Mouse (Mus musculus): ENCODE data around the gene Abcf2.

Abcf2 gene

GRCm38 (mm10) chr5:24601911-24602750 lies 24.9 kb upstream of the Abcf2 start:
- DNase-seq (ENCODE audit: low spot score), result peak; percentile 79

DNA sequence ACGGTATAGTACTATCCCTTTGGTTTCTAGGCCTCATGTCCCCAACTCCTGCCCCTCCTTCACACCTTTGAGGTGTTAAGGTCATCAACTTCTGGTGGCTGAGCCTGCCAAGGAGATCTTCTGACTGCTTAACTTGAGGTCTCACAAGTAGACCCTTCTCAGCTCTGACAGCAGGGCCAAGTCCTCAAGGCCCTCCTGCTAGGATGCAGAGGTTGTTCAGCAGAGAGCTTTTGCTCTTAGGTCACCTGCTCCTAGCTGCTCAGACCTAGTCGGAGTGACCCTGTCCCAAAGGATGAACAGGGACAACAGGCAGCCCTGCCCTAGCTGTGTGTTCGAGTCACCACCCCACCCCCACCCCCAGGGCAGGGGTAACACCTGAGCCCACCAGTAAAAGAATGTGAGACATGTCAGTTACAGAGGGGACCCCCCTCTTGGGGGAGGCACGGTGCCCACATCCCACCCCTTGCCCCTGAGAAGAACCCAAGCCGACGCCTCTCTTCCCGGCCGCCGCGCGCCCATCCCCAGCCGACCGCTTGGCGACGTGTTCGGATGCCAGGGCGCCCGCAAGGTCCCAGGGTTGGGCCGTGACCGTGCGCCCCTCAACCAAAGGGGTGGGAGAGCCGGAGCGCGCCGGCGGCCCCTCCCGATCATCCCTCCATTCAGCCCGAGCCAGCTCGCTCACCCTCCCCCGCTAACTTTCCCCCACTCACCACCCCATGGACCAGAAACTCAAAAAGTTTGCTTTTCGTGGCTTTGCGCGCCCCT lies 24.0 kb upstream of the Abcf2 start:
- DNase-seq (ENCODE audit: low spot score), result no peak

- DNase-seq (ENCODE audit: low spot score), result no peak
These were observed 23.0 kb upstream of the Abcf2 start for GRCm38 (mm10) chr5:24600236-24600635.

GRCm38 (mm10) chr5:24599137-24599536 lies 21.9 kb upstream of the Abcf2 start:
- DNase-seq (ENCODE audit: low spot score), result no peak

- DNase-seq (ENCODE audit: low spot score), result peak; percentile 56
These were observed 21.3 kb upstream of the Abcf2 start for GRCm38 (mm10) chr5:24598570-24599006.

GRCm38 (mm10) chr5:24597901-24598569 lies 20.8 kb upstream of the Abcf2 start:
- no peak for DNase-seq (ENCODE audit: low spot score)

DNA sequence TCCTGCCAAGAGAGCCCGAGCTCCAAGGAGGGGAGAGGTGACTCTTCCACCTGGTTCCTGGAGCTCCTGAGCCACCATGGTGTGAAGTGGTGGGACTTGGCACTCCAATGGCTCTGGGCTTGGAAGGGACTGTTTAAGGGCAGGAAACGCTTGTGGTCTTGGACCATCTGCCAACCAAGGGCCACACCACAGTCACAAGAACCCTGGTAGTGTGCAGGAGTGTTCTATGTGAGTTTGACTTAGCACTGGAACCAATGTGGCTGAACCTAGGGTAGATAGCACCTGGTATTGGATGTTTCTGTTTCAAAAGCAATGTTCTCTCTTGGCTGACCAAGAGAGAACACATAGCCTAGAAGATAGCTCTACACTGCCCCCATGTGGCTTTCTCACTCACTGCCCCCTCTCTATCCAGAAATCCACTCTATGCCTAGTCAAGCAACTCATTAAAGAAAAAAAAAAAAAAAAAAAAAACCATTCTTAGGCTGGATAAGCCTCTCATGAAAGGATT lies 20.0 kb upstream of the Abcf2 start:
- peak; percentile 67 for DNase-seq (ENCODE audit: low spot score)

GRCm38 (mm10) chr5:24596519-24597171 lies 19.4 kb upstream of the Abcf2 start:
- DNase-seq (ENCODE audit: low spot score), result no peak

- no peak for DNase-seq (ENCODE audit: low spot score)
These were observed 18.6 kb upstream of the Abcf2 start for GRCm38 (mm10) chr5:24595786-24596380.

DNA sequence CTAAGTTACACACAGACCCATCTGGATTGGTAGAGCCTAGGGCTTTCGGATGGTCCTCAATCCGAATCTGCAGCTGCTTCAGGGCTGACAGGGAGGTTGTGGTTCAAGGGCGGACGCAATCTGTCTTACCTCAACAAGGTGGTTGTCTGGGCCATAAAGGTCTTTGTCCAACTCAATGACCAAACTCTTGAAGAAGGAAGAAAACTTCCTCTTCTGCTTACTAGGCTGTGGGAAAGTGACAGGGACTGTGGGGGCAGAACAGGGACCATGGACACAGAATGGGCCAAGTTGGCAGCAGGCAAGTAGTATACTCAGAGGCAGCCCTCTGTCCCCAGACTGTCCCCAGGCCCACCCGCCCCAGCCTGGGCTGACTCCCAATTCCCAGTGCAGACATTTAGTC lies 18.0 kb upstream of the Abcf2 start:
- DNase-seq (ENCODE audit: low spot score), result no peak

GRCm38 (mm10) chr5:24594346-24594745 lies 17.1 kb upstream of the Abcf2 start:
- no peak for DNase-seq (ENCODE audit: low spot score)

- DNase-seq (ENCODE audit: low spot score), result no peak
These were observed 16.7 kb upstream of the Abcf2 start for GRCm38 (mm10) chr5:24593928-24594327.

- no peak for DNase-seq (ENCODE audit: low spot score)
These were observed 16.0 kb upstream of the Abcf2 start for GRCm38 (mm10) chr5:24593230-24593629.

DNA sequence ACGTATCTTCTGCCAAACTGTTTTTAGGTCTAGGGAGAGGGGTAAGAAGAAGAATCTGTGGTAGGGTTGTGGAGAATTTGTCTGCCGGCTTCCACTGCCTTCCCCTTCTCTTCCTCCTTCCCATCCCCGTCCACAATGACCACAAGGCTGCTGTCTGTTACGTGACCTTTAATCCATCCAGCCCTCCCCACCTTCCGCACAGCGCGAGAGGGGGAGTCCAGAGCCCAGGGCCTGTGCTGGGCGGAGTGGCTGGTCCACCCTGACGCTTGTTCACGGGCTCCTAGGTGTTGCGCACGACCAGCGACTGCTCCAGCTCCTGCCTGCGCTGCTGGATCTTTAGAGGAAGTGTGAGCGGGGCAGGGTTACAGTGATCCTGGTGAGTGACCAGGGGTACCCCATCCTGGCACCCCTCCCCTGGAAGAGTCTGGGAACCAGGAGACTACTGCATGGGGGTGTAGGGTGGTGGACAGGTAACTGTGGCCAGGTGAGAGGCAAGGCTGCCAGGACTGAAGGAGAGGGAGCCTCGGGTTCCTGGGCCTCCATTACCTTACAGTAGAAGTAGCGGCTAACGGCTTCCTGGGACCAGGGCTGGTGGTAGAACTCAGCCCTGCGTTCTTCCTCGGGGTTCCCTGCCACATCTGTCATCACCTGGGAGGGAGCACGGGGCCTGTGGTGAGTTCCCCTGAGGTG lies 15.3 kb upstream of the Abcf2 start:
- peak; percentile 60 for DNase-seq (ENCODE audit: low spot score)

- peak; percentile 27 for DNase-seq (ENCODE audit: low spot score)
These were observed 14.7 kb upstream of the Abcf2 start for GRCm38 (mm10) chr5:24591796-24592470.

- DNase-seq (ENCODE audit: low spot score), result peak; percentile 56
These were observed 14.0 kb upstream of the Abcf2 start for GRCm38 (mm10) chr5:24591268-24591721.

DNA sequence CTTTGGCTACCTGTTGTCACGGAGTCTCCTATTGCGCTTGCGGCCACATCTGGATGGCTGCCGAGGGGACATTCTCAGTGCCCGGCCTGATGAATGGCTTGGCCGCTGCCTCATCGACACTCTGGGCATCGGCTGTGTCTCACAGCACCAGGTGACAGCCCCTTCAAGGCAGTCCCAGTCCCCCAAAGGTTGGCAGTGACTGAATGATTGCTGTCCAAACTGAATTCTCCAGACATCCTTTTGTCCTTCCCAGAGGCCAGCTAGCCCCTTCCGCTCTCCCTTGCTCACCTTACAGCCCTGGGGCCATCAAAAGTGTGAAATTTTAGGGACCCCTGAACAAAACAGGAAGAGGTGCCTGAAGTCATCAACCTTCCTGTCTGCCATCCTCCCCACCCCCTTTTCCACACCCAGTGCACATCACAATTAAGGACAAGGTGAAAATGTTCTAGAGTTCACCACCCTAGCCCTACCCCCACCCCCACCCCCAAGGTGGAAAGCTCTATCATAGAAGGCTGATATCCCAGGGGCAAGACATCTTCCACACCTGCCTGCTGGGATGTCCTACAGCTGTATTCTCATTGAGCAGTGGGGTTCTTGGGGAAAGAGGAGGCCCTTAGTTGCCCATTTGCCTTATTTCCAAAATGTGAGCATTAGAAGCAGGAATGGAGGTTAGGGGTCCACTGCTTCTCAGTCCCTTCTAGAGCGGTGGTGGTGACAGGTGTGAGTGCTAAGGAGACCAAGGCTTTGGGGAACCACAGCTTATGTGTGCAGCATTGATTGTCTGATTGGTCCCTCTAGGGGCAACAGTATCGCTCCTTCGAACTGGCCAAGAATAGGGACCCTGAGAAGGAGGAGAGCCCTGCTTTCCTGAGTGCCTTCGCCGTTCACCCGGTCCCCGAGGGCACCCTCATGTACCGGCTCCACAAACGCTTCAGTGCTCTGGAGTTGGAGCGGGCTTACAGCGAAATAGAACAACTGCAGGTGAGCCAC lies 12.5 kb upstream of the Abcf2 start:
- no peak for DNase-seq (ENCODE audit: low spot score)

DNA sequence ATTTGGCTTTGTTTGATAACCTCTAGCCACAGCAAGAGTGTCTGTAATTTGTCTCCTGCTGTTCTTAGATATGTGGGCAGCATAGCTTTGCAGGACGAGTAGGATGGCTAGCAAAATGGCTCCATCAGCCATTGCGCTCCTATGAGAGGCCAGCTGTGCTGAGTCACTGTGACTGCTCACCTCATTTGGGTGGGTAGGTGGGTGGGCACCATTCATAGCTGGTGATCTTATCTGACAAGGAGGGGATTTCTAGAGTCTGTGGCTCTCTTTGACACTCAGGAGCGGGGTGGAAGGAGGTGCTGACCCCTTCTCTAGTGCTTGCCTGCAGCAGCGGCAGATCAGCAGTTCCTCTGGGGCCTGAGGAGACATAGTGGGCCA lies 9.9 kb upstream of the Abcf2 start:
- DNase-seq (ENCODE audit: low spot score), result no peak
